Mouse (Mus musculus) cortical plate, adult 2 months (tissue): ENCODE measurements around the gene Fastk.
A peak's percentile ranks its signal among the peaks of the same experiment; 100 is the strongest.

Experiments
- CTCF ChIP-seq: fragments of 200-500 bp; IDR thresholded peaks from 2 replicates; pipeline ENCODE4 v1.5.1; 2011; ENCODE audit warnings: mild to moderate bottlenecking, control low read depth, low read length; ENCODE audit not compliant: insufficient read depth; ENCODE audit errors: extremely low read depth
- POLR2A ChIP-seq: fragments of 200-500 bp; IDR thresholded peaks from 2 replicates; pipeline ENCODE4 v1.6.1; 2011; ENCODE audit warnings: mild to moderate bottlenecking, low read length, control low read depth; ENCODE audit not compliant: insufficient read depth; ENCODE audit errors: extremely low read depth

- no peak for TF ChIP-seq CTCF
- TF ChIP-seq POLR2A, result peak; percentile 53; the same call in 1 of the 2 replicates
Measured at GRCm38 (mm10) chr5:24451264-24452029, 6.4 kb upstream of the Fastk start.
